ENCODE assay signal across 8 mouse cellular contexts in the genomic region with DNA sequence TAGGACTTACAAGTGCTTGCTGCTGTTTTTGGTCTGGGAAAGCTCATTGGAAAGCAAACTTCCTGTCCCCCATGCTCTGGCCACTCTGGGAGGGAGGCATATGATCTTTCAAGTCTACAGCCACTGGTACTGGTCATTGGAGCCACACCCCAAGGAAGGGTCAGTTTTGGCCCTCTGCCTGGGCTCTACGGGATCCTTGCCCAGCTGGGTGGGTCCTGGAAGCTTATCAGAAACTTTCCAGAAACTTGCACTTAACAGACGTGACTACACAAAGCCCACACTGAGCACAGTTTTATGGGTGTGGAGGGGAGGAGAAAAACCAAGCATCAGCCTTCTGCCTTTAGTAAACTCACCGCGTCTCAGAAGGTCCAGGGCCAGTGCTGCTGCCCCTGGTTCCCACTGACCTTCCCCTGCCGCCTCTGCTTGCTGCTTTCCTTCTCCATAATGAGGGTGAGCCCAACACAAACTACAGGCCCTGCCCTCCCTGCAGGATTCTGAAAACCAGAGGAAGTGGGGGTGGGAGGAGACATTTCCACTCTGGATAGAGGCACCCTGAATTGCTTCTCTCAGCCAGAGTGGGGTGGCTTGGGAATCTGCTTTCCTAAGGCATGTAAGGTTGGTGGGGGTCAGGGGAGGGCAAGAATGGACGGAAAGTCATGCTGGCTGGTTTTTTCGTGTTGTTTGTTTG. TPM values are rescaled to one million over a fixed set of nuclear protein-coding genes. Genes with fewer than 3 reads are reported as not detected.
DNase-seq lines count a peak whose midpoint lies in the region; ATAC-seq and TF ChIP-seq lines count a peak whose summit lies in the region.

No protein-coding gene starts in this region.

- H3K36me3 ChIP-seq in lung, postnatal 0 days (ENCODE audit: insufficient read depth, low read length): no peaks in the 10 kb centered on the region

- no peak overlapping the region for H3K9ac ChIP-seq in lung, postnatal 0 days (replicated peaks; ENCODE audit: low read depth)

- no peak for TF ChIP-seq CTCF in lung, postnatal 0 days (IDR thresholded peaks at IDR 0.05)

- H3K27ac ChIP-seq in lung, postnatal 0 days (ENCODE audit: low read length): peak overlapping the region; percentile 83

- H3K4me2 ChIP-seq in lung, postnatal 0 days (replicated peaks; ENCODE audit: low read depth, low read length): 0 out of 2 replicates have a peak overlapping the region, but pooled peaks have one; percentile 11

- 22% methylated on average over 7 of the region's 7 CpGs for WGBS in lung, postnatal 0 days

- H3K9me3 ChIP-seq in lung, postnatal 0 days (ENCODE audit: low read length): no peaks in the 10 kb centered on the region

- no peaks in the 10 kb centered on the region for H3K27me3 ChIP-seq in lung, postnatal 0 days (replicated peaks; ENCODE audit: insufficient read depth, low read length)

- H3K4me1 ChIP-seq in lung, postnatal 0 days (ENCODE audit: insufficient read depth, low read depth, low read length): peaks cover 6% of the 10 kb centered on the region; the same call in 1 of the 2 replicates

- no peak overlapping the region for H3K4me3 ChIP-seq in lung, postnatal 0 days (ENCODE audit: low read depth, low read length)

- peak; percentile 95 for ATAC-seq in lung, postnatal 0 days
- ATAC-seq in megakaryocyte, adult 5-6 weeks (ENCODE audit: poor library complexity, severe bottlenecking): no peak

- DNase-seq in adrenal gland, adult 18-20 months (ENCODE audit: low spot score in 2 of 2): peak; percentile 25 to 49
- DNase-seq in gastrocnemius, adult 8-10 months (ENCODE audit: low spot score in 2 of 2): peak; percentile 57 to 60
- peak; percentile 70 for DNase-seq in kidney, adult 11 months
- peak; percentile 84 for DNase-seq in lung, postnatal 0 days (ENCODE audit: low spot score)
- no peak for DNase-seq in cerebellum, adult 8-10 months
- DNase-seq in right cerebral cortex, postnatal 25 days: no peak
- no peak for DNase-seq in frontal cortex, postnatal 25 days (ENCODE audit: low spot score in 2 of 2)

- peak; percentile 80 for TF ChIP-seq EP300 in lung, postnatal 0 days (IDR thresholded peaks at IDR 0.05)

RNA-seq across cellular contexts. Expression of gene Aplnr, which starts 37.1 kb away (rescaled TPM):
- 1 to 10 TPM; 4.2 to 7.1 TPM for total RNA-seq in adrenal gland, adult 18-20 months (2021)
- total RNA-seq in gastrocnemius, adult 8-10 months (2022): 1 to 10 TPM; 1.5 to 5.4 (median 2.6) TPM
- polyA plus RNA-seq in lung, postnatal 0 days (2015; fragmentation: Nextera tagmentation; extraction: Ambion mirVana): 84.1 and 90.6 TPM in 2 replicates
- total RNA-seq in megakaryocyte, adult 5-6 weeks (2015): 1.1 and 2.2 TPM in 2 replicates
- total RNA-seq in megakaryocyte, adult 5-6 weeks (2017): 1.5 and 2.1 TPM in 2 replicates

RNA-seq across cellular contexts. Expression of gene Tnks1bp1, which starts 51.1 kb away (rescaled TPM):
- total RNA-seq in adrenal gland, adult 18-20 months (2021): 10 to 100 TPM; 82.1 to 89.6 TPM
- total RNA-seq in gastrocnemius, adult 8-10 months (2022): 10 to 100 TPM; 17.9 to 27.1 (median 23.5) TPM
- polyA plus RNA-seq in lung, postnatal 0 days (2015; fragmentation: Nextera tagmentation; extraction: Ambion mirVana): 40.3 and 40.7 TPM in 2 replicates
- total RNA-seq in megakaryocyte, adult 5-6 weeks (2015): 1.5 and 1.9 TPM in 2 replicates
- total RNA-seq in megakaryocyte, adult 5-6 weeks (2017): 4.8 and 5.6 TPM in 2 replicates

Comparison
In these comparisons a context has a peak if more than half of its experiments do, and no peak if none do; other contexts are left out.
1. DNase-seq: peak in adrenal gland, adult 18-20 months (2 of 2), gastrocnemius, adult 8-10 months (2 of 2), kidney, adult 11 months (single experiment) and lung, postnatal 0 days (single experiment); none in cerebellum, adult 8-10 months (single experiment), right cerebral cortex, postnatal 25 days (single experiment) and frontal cortex, postnatal 25 days (0 of 2).